Mouse (Mus musculus): Measurements from ENCODE around the gene Bid. TPM values are rescaled to one million over a fixed set of nuclear protein-coding genes. Genes with fewer than 3 reads are reported as not detected.
A peak's percentile ranks its signal among the peaks of the same experiment; 100 is the strongest.
"Not testable (repeated sequence)": the region's sequence is repeated elsewhere in the genome, so short reads cannot be mapped to it uniquely, and the experiment has no call there.

The Bid gene
- total RNA-seq, 4 experiments from 2014 or later = 9.8 to 14.0 (median 11.5) TPM

- no peak for DNase-seq (ENCODE audit: low spot score in 2 of 2)
These were observed 11.5 kb downstream of the Bid start for GRCm38 (mm10) chr6:120905111-120905510.

- no peak for DNase-seq (ENCODE audit: low spot score in 2 of 2)
These were observed 12.7 kb downstream of the Bid start for GRCm38 (mm10) chr6:120903961-120904360.

- DNase-seq (ENCODE audit: low spot score in 2 of 2) = no peak
These were observed 13.2 kb downstream of the Bid start for GRCm38 (mm10) chr6:120903450-120903912.

GRCm38 (mm10) chr6:120901776-120902645 is 14.6 kb downstream of the Bid start:
- no peak for DNase-seq (ENCODE audit: low spot score in 2 of 2)

- DNase-seq (ENCODE audit: low spot score in 2 of 2) = no peak
These were observed 18.3 kb downstream of the Bid start for GRCm38 (mm10) chr6:120898188-120898833.

- DNase-seq (ENCODE audit: low spot score in 2 of 2) = no peak
These were observed 22.1 kb downstream of the Bid start for GRCm38 (mm10) chr6:120894524-120894923.

GRCm38 (mm10) chr6:120894089-120894488 is 22.6 kb downstream of the Bid start:
- DNase-seq (ENCODE audit: low spot score in 2 of 2) = no peak

GRCm38 (mm10) chr6:120886696-120887095 is 30.0 kb downstream of the Bid start:
- DNase-seq (ENCODE audit: low spot score in 2 of 2) = no peak

GRCm38 (mm10) chr6:120884436-120884835 is 32.2 kb downstream of the Bid start:
- no peak for DNase-seq (ENCODE audit: low spot score in 2 of 2)

GRCm38 (mm10) chr6:120879046-120879445 is 37.6 kb downstream of the Bid start:
- no peak for DNase-seq (ENCODE audit: low spot score in 2 of 2)

- no peak for DNase-seq (ENCODE audit: low spot score in 2 of 2)
These were observed 42.8 kb downstream of the Bid start for GRCm38 (mm10) chr6:120873874-120874273.

GRCm38 (mm10) chr6:120871286-120871685 is 45.4 kb downstream of the Bid start:
- DNase-seq (ENCODE audit: low spot score in 2 of 2) = no peak

GRCm38 (mm10) chr6:120868824-120869223 is 47.8 kb downstream of the Bid start:
- peak in 1 of 2 experiments; percentile 43 for DNase-seq (ENCODE audit: low spot score in 2 of 2)

- DNase-seq (ENCODE audit: low spot score in 2 of 2) = no peak
These were observed 50.4 kb downstream of the Bid start for GRCm38 (mm10) chr6:120866051-120866814.

GRCm38 (mm10) chr6:120860079-120860478 is 56.6 kb downstream of the Bid start:
- DNase-seq (ENCODE audit: low spot score in 2 of 2) = no peak

- peak; percentile 20 to 72 for DNase-seq (ENCODE audit: low spot score in 2 of 2)
These were observed 58.4 kb downstream of the Bid start for GRCm38 (mm10) chr6:120858217-120858711.

- no peak for DNase-seq (ENCODE audit: low spot score in 2 of 2)
These were observed 62.2 kb downstream of the Bid start for GRCm38 (mm10) chr6:120854413-120854812.

GRCm38 (mm10) chr6:120850720-120851119 is 65.9 kb downstream of the Bid start:
- DNase-seq (ENCODE audit: low spot score in 2 of 2) = not testable (repeated sequence)
